Comparison of ENCODE assay signal across 8 mouse cellular contexts in the genomic region with DNA sequence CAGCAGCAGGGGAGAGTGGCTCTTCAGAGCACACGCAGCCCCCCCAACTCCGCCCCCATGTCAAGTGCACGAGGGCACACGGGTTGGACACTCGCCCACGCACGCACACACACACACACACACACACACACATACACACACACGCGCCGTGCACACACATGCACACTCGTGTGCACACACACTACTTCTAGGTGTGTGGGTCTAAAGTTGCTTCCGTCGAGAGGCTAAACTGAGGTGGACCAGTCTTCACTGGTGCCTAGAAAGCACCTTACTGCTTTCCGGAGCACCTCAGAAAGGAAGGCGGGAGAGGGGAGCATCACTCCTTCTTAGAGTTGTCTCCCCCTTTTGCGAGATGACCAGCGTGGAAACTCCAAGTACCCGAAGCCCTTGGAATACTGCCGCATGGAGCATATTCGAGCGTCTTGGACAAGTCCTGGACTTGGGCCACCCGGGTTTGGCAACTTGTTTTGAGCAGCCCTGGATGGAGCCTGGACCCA. TPM values are rescaled to one million over a fixed set of nuclear protein-coding genes. Genes with fewer than 3 reads are reported as not detected.
DNase-seq lines count a peak whose midpoint lies in the region; ATAC-seq and TF ChIP-seq lines count a peak whose summit lies in the region.

A gene (plus strand): TSS at position 148 of the 497 bp plus-strand sequence.

- 1% methylated on average over 22 of the region's 22 CpGs for WGBS in kidney, embryonic 16.5 days
- 5% methylated on average over 22 of the region's 22 CpGs for WGBS in liver, postnatal 0 days (ENCODE audit: insufficient replicate concordance)
- whole genome bisulfite sequencing in stomach, embryonic 16.5 days, result 3% methylated on average over 22 of the region's 22 CpGs

- peak; percentile 36; the same call in 1 of the 2 replicates for ATAC-seq in kidney, embryonic 16.5 days (ENCODE audit: low FRiP score, low TSS enrichment)
- no peak for ATAC-seq in liver, postnatal 0 days
- ATAC-seq in stomach, embryonic 16.5 days (ENCODE audit: insufficient read depth, low FRiP score), result peak; percentile 21; the same call in 1 of the 2 replicates

- peak within 1 kb of the TSS; percentile 55 for H3K4me3 ChIP-seq in kidney, embryonic 16.5 days (ENCODE audit: low read length)
- peak within 1 kb of the TSS; percentile 37 for H3K4me3 ChIP-seq in liver, postnatal 0 days (ENCODE audit: low read depth, low read length)
- H3K4me3 ChIP-seq in stomach, embryonic 16.5 days (replicated peaks; ENCODE audit: low read length), result peak within 1 kb of the TSS; percentile 52

- no peaks in the 10 kb centered on the region for H3K9me3 ChIP-seq in kidney, embryonic 16.5 days (ENCODE audit: low read length)
- H3K9me3 ChIP-seq in liver, postnatal 0 days (ENCODE audit: low read length), result no peaks in the 10 kb centered on the region
- no peaks in the 10 kb centered on the region for H3K9me3 ChIP-seq in stomach, embryonic 16.5 days (replicated peaks; ENCODE audit: control insufficient read depth, low read length)

- peak; percentile 32 for DNase-seq in retina, embryonic 14.5 days (ENCODE audit: low spot score)
- no peak for DNase-seq in retina, postnatal 1 day
- DNase-seq in cerebellum, postnatal 10 days, result peak; percentile 85
- DNase-seq in gastrocnemius, postnatal 25 days, result peak; percentile 38
- DNase-seq in liver, postnatal 0 days, result no peak
- no peak for DNase-seq in spleen, postnatal 36 days (ENCODE audit: low spot score in 2 of 2)

- H3K36me3 ChIP-seq in kidney, embryonic 16.5 days (ENCODE audit: insufficient read depth, low read length), result no peaks in the 10 kb centered on the region
- H3K36me3 ChIP-seq in liver, postnatal 0 days (replicated peaks; ENCODE audit: insufficient read depth, low read length), result no peaks in the 10 kb centered on the region
- H3K36me3 ChIP-seq in stomach, embryonic 16.5 days (ENCODE audit: control insufficient read depth, insufficient read depth, low read length), result no peaks in the 10 kb centered on the region

- peaks cover 34% of the 10 kb centered on the region for H3K27me3 ChIP-seq in kidney, embryonic 16.5 days (ENCODE audit: insufficient read depth, low read length)
- H3K27me3 ChIP-seq in liver, postnatal 0 days (ENCODE audit: insufficient read depth, low read length), result peaks cover 61% of the 10 kb centered on the region
- H3K27me3 ChIP-seq in stomach, embryonic 16.5 days (ENCODE audit: control insufficient read depth, insufficient read depth, low read length), result peaks cover 38% of the 10 kb centered on the region

- no peak within 1 kb of the TSS for H3K27ac ChIP-seq in kidney, embryonic 16.5 days (ENCODE audit: low read length)
- H3K27ac ChIP-seq in liver, postnatal 0 days (ENCODE audit: low read depth), result no peak within 1 kb of the TSS
- no peak within 1 kb of the TSS for H3K27ac ChIP-seq in stomach, embryonic 16.5 days (ENCODE audit: low read length)

- TF ChIP-seq CTCF in liver, postnatal 0 days (IDR thresholded peaks at IDR 0.05; ENCODE audit: low read depth), result no peak

- no peak for TF ChIP-seq EP300 in liver, postnatal 0 days (IDR thresholded peaks at IDR 0.05; ENCODE audit: low read depth)

- peaks cover 21% of the 10 kb centered on the region for H3K4me1 ChIP-seq in kidney, embryonic 16.5 days (ENCODE audit: insufficient read depth, low read length)
- H3K4me1 ChIP-seq in liver, postnatal 0 days (ENCODE audit: insufficient read depth), result no peaks in the 10 kb centered on the region
- peaks cover 13% of the 10 kb centered on the region for H3K4me1 ChIP-seq in stomach, embryonic 16.5 days (ENCODE audit: control insufficient read depth, insufficient read depth, low read length)

- peak within 1 kb of the TSS; percentile 99 for H3K4me2 ChIP-seq in kidney, embryonic 16.5 days (replicated peaks; ENCODE audit: low read depth, low read length)
- H3K4me2 ChIP-seq in liver, postnatal 0 days (ENCODE audit: low read depth, low read length), result peak within 1 kb of the TSS; percentile 59
- H3K4me2 ChIP-seq in stomach, embryonic 16.5 days (ENCODE audit: low read depth, low read length), result peak within 1 kb of the TSS; percentile 97

- H3K9ac ChIP-seq in kidney, embryonic 16.5 days (replicated peaks; ENCODE audit: low read length), result peak within 1 kb of the TSS; percentile 63
- no peak within 1 kb of the TSS for H3K9ac ChIP-seq in liver, postnatal 0 days (replicated peaks)
- peak within 1 kb of the TSS; percentile 60 for H3K9ac ChIP-seq in stomach, embryonic 16.5 days (ENCODE audit: low read length)

RNA-seq across cellular contexts. Expression of the gene that starts here (rescaled TPM):
- total RNA-seq in gastrocnemius, postnatal 25 days (2021), result 1 to 10 TPM; 3.5 to 7.9 TPM
- 1.3 and 1.8 TPM in 2 replicates for polyA plus RNA-seq in kidney, embryonic 16.5 days (2015; fragmentation: Nextera tagmentation; extraction: Ambion mirVana)
- polyA plus RNA-seq in liver, postnatal 0 days (2015; fragmentation: Nextera tagmentation; extraction: Ambion mirVana), result 0.90 and 1.0 TPM in 2 replicates
- polyA plus RNA-seq in stomach, embryonic 16.5 days (2015; fragmentation: Nextera tagmentation; extraction: Ambion mirVana), result 1.1 and 1.2 TPM in 2 replicates

Comparison
In these comparisons a context has a peak if more than half of its experiments do, and no peak if none do; other contexts are left out.
1. DNase-seq: peak in retina, embryonic 14.5 days (single experiment), cerebellum, postnatal 10 days (2 of 2) and gastrocnemius, postnatal 25 days (single experiment); none in retina, postnatal 1 day (single experiment), liver, postnatal 0 days (single experiment) and spleen, postnatal 36 days (0 of 2).
2. Peak in every context shown above with its lines, with median percentiles within 50 percentile points of each other: H3K4me2 ChIP-seq and H3K4me3 ChIP-seq.